Comparison of ENCODE assay signal across 24 mouse cellular contexts in genomic region chr6:75341055-75341454, GRCm38 (mm10).
A peak's percentile ranks its signal among the peaks of the same experiment; 100 is the strongest.
DNase-seq lines count a peak whose midpoint lies in the region; ATAC-seq lines count a peak whose summit lies in the region.
"Had no signal": no experiment of that assay in that cellular context is flagged by ENCODE, and none has a peak within 500 bp of the region (broad histone marks: within the 10 kb centered on the region; RNA-seq: fewer than 3 reads in every experiment).

No protein-coding gene starts in this region.

- 64% methylated on average over 4 of the region's 4 CpGs for WGBS in forebrain, embryonic 15.5 days
- 80% methylated on average over 4 of the region's 4 CpGs for WGBS in forebrain, embryonic 12.5 days

- no peak overlapping the region for H3K4me3 ChIP-seq in forebrain, embryonic 15.5 days
- H3K4me3 ChIP-seq in forebrain, embryonic 12.5 days (replicated peaks), result no peak overlapping the region
- H3K4me3 ChIP-seq: embryonic facial prominence, embryonic 10.5 days; embryonic facial prominence, embryonic 13.5 days; erythroblast, embryonic 14.5 days; gastrocnemius, adult 2 months; hindbrain, embryonic 12.5 days; hindbrain, embryonic 15.5 days had no signal

- no peaks in the 10 kb centered on the region for H3K27me3 ChIP-seq in forebrain, embryonic 15.5 days
- no peaks in the 10 kb centered on the region for H3K27me3 ChIP-seq in forebrain, embryonic 12.5 days
- H3K27me3 ChIP-seq: embryonic facial prominence, embryonic 13.5 days; hindbrain, embryonic 12.5 days; hindbrain, embryonic 15.5 days had no signal

- no peaks in the 10 kb centered on the region for H3K36me3 ChIP-seq in forebrain, embryonic 15.5 days
- no peaks in the 10 kb centered on the region for H3K36me3 ChIP-seq in forebrain, embryonic 12.5 days (replicated peaks)
- H3K36me3 ChIP-seq: embryonic facial prominence, embryonic 10.5 days; embryonic facial prominence, embryonic 13.5 days; hindbrain, embryonic 12.5 days; hindbrain, embryonic 15.5 days had no signal

- H3K4me1 ChIP-seq in forebrain, embryonic 15.5 days, result no peaks in the 10 kb centered on the region
- no peaks in the 10 kb centered on the region for H3K4me1 ChIP-seq in forebrain, embryonic 12.5 days
- H3K4me1 ChIP-seq: embryonic facial prominence, embryonic 10.5 days; embryonic facial prominence, embryonic 13.5 days; hindbrain, embryonic 12.5 days; hindbrain, embryonic 15.5 days had no signal

- no peaks in the 10 kb centered on the region for H3K9me3 ChIP-seq in forebrain, embryonic 15.5 days
- no peaks in the 10 kb centered on the region for H3K9me3 ChIP-seq in forebrain, embryonic 12.5 days
- H3K9me3 ChIP-seq: embryonic facial prominence, embryonic 10.5 days; embryonic facial prominence, embryonic 13.5 days; hindbrain, embryonic 12.5 days; hindbrain, embryonic 15.5 days had no signal

- ATAC-seq in forebrain, embryonic 15.5 days (replicated peaks), result peak; percentile 69; the same call in 1 of the 2 replicates
- ATAC-seq in forebrain, embryonic 12.5 days (ENCODE audit: low FRiP score), result no peak
- ATAC-seq: CD4-positive, CD25-positive, alpha-beta regulatory T cell, adult 4 months; intestine, postnatal 0 days had no signal

- no peak overlapping the region for H3K4me2 ChIP-seq in forebrain, embryonic 15.5 days (replicated peaks)
- no peak overlapping the region for H3K4me2 ChIP-seq in forebrain, embryonic 12.5 days
- H3K4me2 ChIP-seq: embryonic facial prominence, embryonic 13.5 days; heart, embryonic 11.5 days; hindbrain, embryonic 12.5 days; hindbrain, embryonic 15.5 days had no signal

- peak; percentile 10 for DNase-seq in brain, embryonic 18.5 days (ENCODE audit: low read depth, low spot score)
- DNase-seq in telencephalon, adult 2 months (ENCODE audit: low read depth, low spot score), result peak; percentile 22
- no peak for DNase-seq in kidney, postnatal 4 days
- no peak for DNase-seq in left cerebral cortex, adult 8-10 months (ENCODE audit: low spot score in 2 of 2)
- DNase-seq: adrenal gland, adult 2 months; adrenal gland, postnatal 14 days; cerebellum, adult 11-12 months; cerebellum, adult 8-10 months; cerebellum, postnatal 10 days; cerebellum, postnatal 36 days; embryo, embryonic 11 days; gastrocnemius, adult 2 months; gastrocnemius, postnatal 14 days; heart, adult 11 months had no signal

- H3K27ac ChIP-seq in forebrain, embryonic 15.5 days (replicated peaks), result no peak overlapping the region
- no peak overlapping the region for H3K27ac ChIP-seq in forebrain, embryonic 12.5 days
- H3K27ac ChIP-seq: embryonic facial prominence, embryonic 10.5 days; embryonic facial prominence, embryonic 13.5 days; gastrocnemius, adult 2 months; hindbrain, embryonic 12.5 days; hindbrain, embryonic 15.5 days had no signal

- no peak overlapping the region for H3K9ac ChIP-seq in forebrain, embryonic 15.5 days (replicated peaks)
- no peak overlapping the region for H3K9ac ChIP-seq in forebrain, embryonic 12.5 days
- H3K9ac ChIP-seq: embryonic facial prominence, embryonic 13.5 days; hindbrain, embryonic 12.5 days; hindbrain, embryonic 15.5 days had no signal

Comparison
In these comparisons a context has a peak if more than half of its experiments do, and no peak if none do; other contexts are left out.
1. DNase-seq: peak in brain, embryonic 18.5 days (single experiment) and telencephalon, adult 2 months (single experiment); none in kidney, postnatal 4 days (0 of 2) and left cerebral cortex, adult 8-10 months (0 of 2).